Mouse (Mus musculus): Measurements from ENCODE around the gene Grid1. TPM values are rescaled to one million over a fixed set of nuclear protein-coding genes. Genes with fewer than 3 reads are reported as not detected.
A peak's percentile ranks its signal among the peaks of the same experiment; 100 is the strongest.

The Grid1 gene
- total and polyA plus RNA-seq, 2 experiments from 2014 or later: 10.5 to 39.4 TPM

DNA sequence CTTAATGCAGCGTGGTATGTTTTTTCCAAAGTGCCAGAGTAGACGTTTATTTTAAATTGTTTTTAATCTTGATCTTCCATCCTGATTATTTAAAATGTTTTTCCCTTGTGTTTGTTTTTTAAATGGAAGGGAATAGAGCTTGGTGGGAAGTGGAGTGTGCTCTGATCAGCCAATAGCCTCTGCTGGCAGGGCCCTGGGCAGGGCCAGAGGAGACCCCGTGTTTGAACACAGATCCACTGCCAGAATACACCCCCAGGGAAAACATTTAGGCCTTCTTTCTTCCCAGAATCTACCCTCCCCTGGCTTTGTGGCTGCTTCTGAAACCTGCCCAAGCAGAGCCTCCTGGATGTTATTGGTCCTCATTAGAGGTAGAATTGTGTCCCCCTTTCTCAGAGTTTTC is 188.8 kb downstream of the Grid1 start:
- Histone ChIP-seq H3K4me2 (ENCODE audit: low read depth, low read length, poor library complexity, severe bottlenecking) (no peak overlapping the region), H3K27me3 (ENCODE audit: insufficient read depth, low read length) (no peaks in the 10 kb centered on the region), H3K9ac (replicated peaks; ENCODE audit: low read length, poor library complexity, severe bottlenecking) (no peak overlapping the region), H3K36me3 (ENCODE audit: insufficient read depth, low read length) (no peaks in the 10 kb centered on the region), H3K27ac (ENCODE audit: low read depth, low read length) (no peak overlapping the region), H3K4me3 (ENCODE audit: low read depth, low read length) (no peak overlapping the region), H3K9me3 (ENCODE audit: low read length) (no peaks in the 10 kb centered on the region), H3K4me1 (ENCODE audit: insufficient read depth, low read length) (0 out of 2 replicates have a peak, but pooled peaks cover 9% of the 10 kb centered on the region)
- DNase-seq (ENCODE audit: low spot score): peak; percentile 40
- no peak for TF ChIP-seq CTCF (IDR thresholded peaks at IDR 0.05)
- no peak for ATAC-seq (ENCODE audit: low FRiP score)
- 47% methylated on average over 3 of the region's 3 CpGs for WGBS

DNA sequence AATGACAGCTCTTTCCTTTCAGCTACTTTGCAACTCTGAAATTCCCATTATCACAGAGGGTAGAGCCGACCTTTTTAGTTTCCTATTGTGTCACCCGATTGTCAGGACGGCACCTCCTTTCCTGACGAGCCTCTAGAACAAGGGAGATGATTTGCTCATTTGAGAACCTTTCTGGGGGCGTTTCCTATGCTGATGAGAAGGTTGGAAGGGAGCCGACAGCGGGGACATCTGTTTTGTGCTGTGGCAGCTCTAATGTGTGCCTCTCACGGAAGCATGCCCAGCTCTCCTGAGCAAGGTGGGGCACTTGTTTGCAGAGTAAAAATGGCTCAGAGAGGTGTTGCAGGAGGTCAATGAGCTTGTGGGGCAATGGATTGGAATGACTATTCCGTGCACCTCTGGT is 189.2 kb downstream of the Grid1 start:
- Histone ChIP-seq H3K27me3 (ENCODE audit: insufficient read depth, low read length) (no peaks in the 10 kb centered on the region), H3K27ac (ENCODE audit: low read depth, low read length) (no peak overlapping the region), H3K4me3 (ENCODE audit: low read depth, low read length) (no peak overlapping the region), H3K9me3 (ENCODE audit: low read length) (no peaks in the 10 kb centered on the region), H3K9ac (replicated peaks; ENCODE audit: low read length, poor library complexity, severe bottlenecking) (no peak overlapping the region), H3K36me3 (ENCODE audit: insufficient read depth, low read length) (no peaks in the 10 kb centered on the region), H3K4me2 (ENCODE audit: low read depth, low read length, poor library complexity, severe bottlenecking) (no peak overlapping the region), H3K4me1 (ENCODE audit: insufficient read depth, low read length) (0 out of 2 replicates have a peak, but pooled peaks cover 9% of the 10 kb centered on the region)
- TF ChIP-seq CTCF (IDR thresholded peaks at IDR 0.05): no peak
- 35% methylated on average over 9 of the region's 9 CpGs for WGBS
- ATAC-seq (ENCODE audit: low FRiP score) (peak; percentile 47; the same call in 1 of the 2 replicates), DNase-seq (ENCODE audit: low spot score) (no peak)

DNA sequence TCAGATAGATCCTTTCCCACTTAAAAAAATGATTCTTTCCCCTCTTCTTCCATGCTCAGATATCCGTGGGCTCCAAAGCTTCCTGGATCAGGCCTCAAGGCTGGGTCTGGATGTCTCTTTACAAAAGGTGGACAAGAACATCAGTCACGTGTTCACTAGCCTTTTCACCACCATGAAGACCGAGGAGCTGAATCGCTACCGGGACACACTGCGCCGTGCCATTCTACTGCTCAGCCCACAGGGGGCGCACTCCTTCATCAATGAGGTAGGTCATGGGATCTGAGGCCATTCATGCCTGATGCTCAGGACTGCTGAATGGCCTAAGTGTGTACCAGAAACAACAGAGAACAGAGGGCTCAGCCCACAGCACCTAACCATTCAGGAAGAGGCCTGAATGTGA is 206.8 kb downstream of the Grid1 start:
- H3K4me2 ChIP-seq (ENCODE audit: low read depth, low read length, poor library complexity, severe bottlenecking): no peak overlapping the region
- no peak for ATAC-seq (ENCODE audit: low FRiP score)

DNA sequence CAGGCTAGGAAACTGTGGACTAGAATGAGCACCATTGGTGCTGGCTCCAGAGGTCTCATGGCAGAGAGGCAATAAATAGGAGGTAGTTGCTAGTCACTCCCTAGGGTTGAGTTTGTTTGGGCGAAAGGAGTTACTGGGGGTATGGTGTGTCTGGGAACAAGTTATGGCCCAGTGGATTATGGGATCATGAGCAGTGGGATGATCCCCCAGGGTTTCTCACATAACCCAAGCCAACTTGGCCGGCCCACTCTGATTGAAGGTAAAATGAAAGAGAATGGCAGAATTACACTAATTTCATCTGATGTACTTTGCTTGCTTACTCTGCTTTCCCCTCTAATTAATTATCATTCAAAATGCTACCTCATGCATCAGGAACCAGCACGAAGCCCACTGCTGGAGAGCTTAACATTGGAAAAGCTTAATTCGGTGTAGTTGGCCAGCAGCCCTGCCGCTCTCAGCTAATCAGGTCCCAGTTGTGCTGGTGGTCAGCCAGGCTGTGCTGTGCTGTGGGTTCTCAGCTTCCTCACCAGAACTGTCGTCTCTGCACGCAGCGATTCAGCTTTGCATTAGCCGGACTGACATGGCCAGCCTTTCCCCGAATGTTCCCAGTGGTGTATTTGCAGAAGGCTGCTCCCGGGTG is 207.7 kb downstream of the Grid1 start:
- Histone ChIP-seq H3K27ac (ENCODE audit: low read depth, low read length) (0 out of 2 replicates have a peak overlapping the region, but pooled peaks have one; percentile 26), H3K27me3 (ENCODE audit: insufficient read depth, low read length) (no peaks in the 10 kb centered on the region), H3K9ac (replicated peaks; ENCODE audit: low read length, poor library complexity, severe bottlenecking) (no peak overlapping the region), H3K9me3 (ENCODE audit: low read length) (no peaks in the 10 kb centered on the region), H3K4me2 (ENCODE audit: low read depth, low read length, poor library complexity, severe bottlenecking) (no peak overlapping the region), H3K36me3 (ENCODE audit: insufficient read depth, low read length) (0 out of 2 replicates have a peak, but pooled peaks cover 5% of the 10 kb centered on the region), H3K4me1 (ENCODE audit: insufficient read depth, low read length) (0 out of 2 replicates have a peak, but pooled peaks cover 3% of the 10 kb centered on the region), H3K4me3 (ENCODE audit: low read depth, low read length) (no peak overlapping the region)
- ATAC-seq (ENCODE audit: low FRiP score) (no peak), DNase-seq (ENCODE audit: low spot score) (peak; percentile 81)
- 48% methylated on average over 11 of the region's 11 CpGs for WGBS
- TF ChIP-seq CTCF (IDR thresholded peaks at IDR 0.05): no peak

More for the DNA sequence above, 206.8 kb downstream of the Grid1 start:
- TF ChIP-seq CTCF (IDR thresholded peaks at IDR 0.05): 0 out of 2 replicates have a peak, but pooled peaks have one; percentile 32
- Histone ChIP-seq H3K4me3 (ENCODE audit: low read depth, low read length) (no peak overlapping the region), H3K9ac (replicated peaks; ENCODE audit: low read length, poor library complexity, severe bottlenecking) (no peak overlapping the region), H3K27ac (ENCODE audit: low read depth, low read length) (no peak overlapping the region), H3K36me3 (ENCODE audit: insufficient read depth, low read length) (0 out of 2 replicates have a peak, but pooled peaks cover 5% of the 10 kb centered on the region), H3K9me3 (ENCODE audit: low read length) (no peaks in the 10 kb centered on the region), H3K27me3 (ENCODE audit: insufficient read depth, low read length) (no peaks in the 10 kb centered on the region), H3K4me1 (ENCODE audit: insufficient read depth, low read length) (0 out of 2 replicates have a peak, but pooled peaks cover 3% of the 10 kb centered on the region)
- WGBS: 95% methylated on average over 8 of the region's 8 CpGs
- no peak for DNase-seq (ENCODE audit: low spot score)

DNA sequence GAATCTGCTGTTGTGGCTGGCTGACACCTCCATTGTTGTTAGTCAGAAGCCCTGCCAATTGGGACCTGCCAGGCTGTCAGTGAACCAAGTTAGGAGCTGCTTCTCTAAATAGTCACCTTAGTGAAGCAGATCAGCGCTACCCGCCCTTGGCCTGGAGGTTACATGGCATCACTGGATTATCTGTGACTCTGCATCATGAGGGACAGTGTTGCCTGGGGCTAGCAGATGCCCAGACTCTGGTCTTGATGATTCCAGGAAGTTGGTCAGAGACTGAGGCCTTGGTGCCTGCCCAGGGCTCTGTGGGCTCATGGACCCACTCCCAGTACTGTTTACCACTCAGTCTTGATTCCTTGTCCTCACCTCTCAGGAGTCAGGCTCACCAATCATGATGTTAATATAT is 209.7 kb downstream of the Grid1 start:
- no peak overlapping the region for H3K4me2 ChIP-seq (ENCODE audit: low read depth, low read length, poor library complexity, severe bottlenecking)
- 0 out of 2 replicates have a peak, but pooled peaks cover 5% of the 10 kb centered on the region for H3K36me3 ChIP-seq (ENCODE audit: insufficient read depth, low read length)
- no peak overlapping the region for H3K9ac ChIP-seq (replicated peaks; ENCODE audit: low read length, poor library complexity, severe bottlenecking)
- H3K4me1 ChIP-seq (ENCODE audit: insufficient read depth, low read length): 0 out of 2 replicates have a peak, but pooled peaks cover 3% of the 10 kb centered on the region
- no peak for ATAC-seq (ENCODE audit: low FRiP score)
- H3K9me3 ChIP-seq (ENCODE audit: low read length): no peaks in the 10 kb centered on the region
- TF ChIP-seq CTCF (IDR thresholded peaks at IDR 0.05): no peak
- no peak overlapping the region for H3K27ac ChIP-seq (ENCODE audit: low read depth, low read length)
- no peak for DNase-seq (ENCODE audit: low spot score)
- WGBS: 95% methylated on average over 2 of the region's 2 CpGs
- no peaks in the 10 kb centered on the region for H3K27me3 ChIP-seq (ENCODE audit: insufficient read depth, low read length)
- H3K4me3 ChIP-seq (ENCODE audit: low read depth, low read length): no peak overlapping the region

DNA sequence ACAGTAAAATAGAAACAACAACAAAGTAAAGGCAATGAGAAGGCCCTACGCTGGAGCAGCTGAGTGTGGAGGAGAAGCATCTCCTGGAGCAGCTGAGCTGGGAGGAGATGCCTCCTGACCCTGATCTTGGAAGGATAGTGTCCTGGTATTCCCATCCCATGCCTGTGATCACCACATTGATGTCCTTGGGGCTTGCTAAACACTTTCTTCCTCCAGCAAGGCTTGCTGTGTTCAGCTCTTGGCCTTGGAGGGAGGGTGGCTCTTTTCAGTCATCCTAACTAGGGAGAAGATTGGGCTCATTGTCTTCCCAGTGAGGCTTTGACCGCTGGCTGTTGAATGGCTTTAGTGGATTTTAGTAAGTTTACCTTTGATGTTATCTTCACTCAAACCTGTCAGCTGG is 210.4 kb downstream of the Grid1 start:
- no peaks in the 10 kb centered on the region for H3K9me3 ChIP-seq (ENCODE audit: low read length)
- WGBS: 88% methylated on average over 2 of the region's 2 CpGs
- H3K4me2 ChIP-seq (ENCODE audit: low read depth, low read length, poor library complexity, severe bottlenecking): no peak overlapping the region
- H3K27ac ChIP-seq (ENCODE audit: low read depth, low read length): no peak overlapping the region
- no peak overlapping the region for H3K4me3 ChIP-seq (ENCODE audit: low read depth, low read length)
- no peak for TF ChIP-seq CTCF (IDR thresholded peaks at IDR 0.05)
- no peaks in the 10 kb centered on the region for H3K27me3 ChIP-seq (ENCODE audit: insufficient read depth, low read length)
- H3K4me1 ChIP-seq (ENCODE audit: insufficient read depth, low read length): 0 out of 2 replicates have a peak, but pooled peaks cover 3% of the 10 kb centered on the region
- H3K9ac ChIP-seq (replicated peaks; ENCODE audit: low read length, poor library complexity, severe bottlenecking): no peak overlapping the region
- ATAC-seq (ENCODE audit: low FRiP score) (no peak), DNase-seq (ENCODE audit: low spot score) (no peak)
- H3K36me3 ChIP-seq (ENCODE audit: insufficient read depth, low read length): 0 out of 2 replicates have a peak, but pooled peaks cover 5% of the 10 kb centered on the region
